Mouse (Mus musculus) neural tube, embryonic 14.5 days (tissue): Measurements from ENCODE around the gene Abcg4. TPM values are rescaled to one million over a fixed set of nuclear protein-coding genes. Genes with fewer than 3 reads are reported as not detected.
"Not testable (repeated sequence)": the region's sequence is repeated elsewhere in the genome, so short reads cannot be mapped to it uniquely, and the experiment has no call there.

ENCODE experiments used
- ATAC-seq: fragments of 200-750 bp; cut with Nextera tagmentation; 2 replicates; pipeline ENCODE4 v1.8.0; 2017; ENCODE audit warnings: low read depth, mild to moderate bottlenecking, moderate TSS enrichment, moderate library complexity
- H3K27ac ChIP-seq: fragments of 300-500 bp; sonication (generic); 2 replicates; pipeline ENCODE4 v1.5.1; 2014; ENCODE audit warnings: low read depth, mild to moderate bottlenecking, control low read depth, low read length, moderate library complexity, mixed read lengths
- H3K27me3 ChIP-seq: fragments of 300-500 bp; sonication (generic); 2 replicates; pipeline ENCODE4 v1.6.1; 2014; ENCODE audit warnings: low read length; ENCODE audit not compliant: control insufficient read depth, insufficient read depth
- H3K36me3 ChIP-seq: fragments of 300-500 bp; sonication (generic); 2 replicates; pipeline ENCODE4 v1.6.1; 2014; ENCODE audit warnings: low read length, mixed read lengths; ENCODE audit not compliant: control insufficient read depth, insufficient read depth
- H3K4me1 ChIP-seq: fragments of 300-500 bp; sonication (generic); 2 replicates; pipeline ENCODE4 v1.6.1; 2014; ENCODE audit warnings: low read length; ENCODE audit not compliant: control insufficient read depth, insufficient read depth
- H3K4me2 ChIP-seq: fragments of 300-500 bp; sonication (generic); 2 replicates; pipeline ENCODE4 v1.6.1; 2014; ENCODE audit warnings: mild to moderate bottlenecking, low read depth, low read length, control low read depth
- H3K4me3 ChIP-seq: fragments of 300-500 bp; sonication (generic); 2 replicates; pipeline ENCODE4 v1.5.1; 2014; ENCODE audit warnings: low read depth, low read length, control low read depth, mixed read lengths
- H3K9ac ChIP-seq: fragments of 300-500 bp; sonication (generic); replicated peaks from 2 replicates; pipeline ENCODE4 v1.6.1; 2014; ENCODE audit warnings: low read depth, mild to moderate bottlenecking, control low read depth, low read length, mixed read lengths
- H3K9me3 ChIP-seq: fragments of 300-500 bp; sonication (generic); 2 replicates; pipeline ENCODE4 v1.6.1; 2016; ENCODE audit warnings: low read length; ENCODE audit not compliant: control insufficient read depth
- WGBS: fragments of 180-500 bp; shearing (Covaris S2); extraction: QIAGEN DNeasy Blood & Tissue Kit; methylation state at CpG from one replicate; pipeline ENCODE4 v1.1.7; 2014; 5-methylcytosine and 5-hydroxymethylcytosine counted together
- polyA plus RNA-seq: library from polyadenylated mRNA; unstranded; fragments of >200 nt; fragmentation: Nextera tagmentation; extraction: Ambion mirVana; gene quantifications from 2 replicates; pipeline ENCODE4 v1.2.1, GENCODE M21; 2014

The Abcg4 gene
- polyA plus RNA-seq, 1 experiment from 2014 or later = 25.0 TPM

DNA sequence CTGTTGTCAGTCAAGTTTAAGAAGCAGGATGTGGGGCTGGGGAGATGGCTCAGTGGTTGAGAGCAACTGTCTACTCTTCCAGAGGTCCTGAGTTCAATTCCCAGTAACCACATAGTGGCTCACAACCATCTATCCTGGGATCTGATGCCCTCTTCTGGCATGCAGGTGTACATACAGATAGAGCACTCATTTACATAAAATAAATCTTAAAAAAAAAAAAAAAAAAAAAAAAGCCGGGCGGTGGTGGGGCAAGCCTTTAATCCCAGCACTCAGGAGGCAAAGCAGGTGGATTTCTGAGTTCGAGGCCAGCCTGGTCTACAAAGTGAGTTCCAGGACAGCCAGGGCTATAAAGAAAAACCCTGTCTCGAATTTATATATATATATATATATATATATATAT is 35.2 kb upstream of the Abcg4 start:
- ATAC-seq = not testable (repeated sequence)

DNA sequence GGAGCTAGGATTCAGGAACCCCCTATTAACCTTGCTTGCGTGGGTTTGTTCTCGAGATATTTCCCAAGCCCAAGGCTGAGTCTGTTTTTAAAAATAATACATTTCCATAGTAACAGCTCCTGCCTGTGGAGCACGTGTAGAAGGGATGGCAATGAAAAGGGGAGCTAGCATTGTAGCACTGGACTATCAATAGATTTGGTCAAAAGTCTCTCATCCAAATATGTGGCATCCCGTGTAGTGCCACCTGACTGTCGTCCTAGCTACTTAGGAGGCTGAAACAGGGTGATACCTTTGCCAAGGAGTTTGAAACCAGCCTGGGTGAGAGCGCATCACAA is 32.4 kb upstream of the Abcg4 start:
- Histone ChIP-seq H3K27me3 (no peaks in the 10 kb centered on the region), H3K4me3 (peak overlapping the region; percentile 76), H3K9ac (0 out of 2 replicates have a peak overlapping the region, but pooled peaks have one; percentile 32), H3K4me2 (peak overlapping the region; percentile 91), H3K9me3 (no peaks in the 10 kb centered on the region), H3K4me1 (peaks cover 25% of the 10 kb centered on the region), H3K27ac (peak overlapping the region; percentile 72; the same call in 1 of the 2 replicates), H3K36me3 (peaks cover 7% of the 10 kb centered on the region; the same call in 1 of the 2 replicates)
- 23% methylated on average over 6 of the region's 6 CpGs for WGBS
- peak; percentile 12 for ATAC-seq

More for the DNA sequence above, 35.2 kb upstream of the Abcg4 start:
- peaks cover 21% of the 10 kb centered on the region for H3K4me1 ChIP-seq
- not testable (repeated sequence) for H3K36me3 ChIP-seq, H3K27ac ChIP-seq, H3K9ac ChIP-seq, H3K4me3 ChIP-seq, H3K9me3 ChIP-seq, H3K4me2 ChIP-seq, H3K27me3 ChIP-seq
- 80% methylated on average over 4 of the region's 4 CpGs for WGBS

DNA sequence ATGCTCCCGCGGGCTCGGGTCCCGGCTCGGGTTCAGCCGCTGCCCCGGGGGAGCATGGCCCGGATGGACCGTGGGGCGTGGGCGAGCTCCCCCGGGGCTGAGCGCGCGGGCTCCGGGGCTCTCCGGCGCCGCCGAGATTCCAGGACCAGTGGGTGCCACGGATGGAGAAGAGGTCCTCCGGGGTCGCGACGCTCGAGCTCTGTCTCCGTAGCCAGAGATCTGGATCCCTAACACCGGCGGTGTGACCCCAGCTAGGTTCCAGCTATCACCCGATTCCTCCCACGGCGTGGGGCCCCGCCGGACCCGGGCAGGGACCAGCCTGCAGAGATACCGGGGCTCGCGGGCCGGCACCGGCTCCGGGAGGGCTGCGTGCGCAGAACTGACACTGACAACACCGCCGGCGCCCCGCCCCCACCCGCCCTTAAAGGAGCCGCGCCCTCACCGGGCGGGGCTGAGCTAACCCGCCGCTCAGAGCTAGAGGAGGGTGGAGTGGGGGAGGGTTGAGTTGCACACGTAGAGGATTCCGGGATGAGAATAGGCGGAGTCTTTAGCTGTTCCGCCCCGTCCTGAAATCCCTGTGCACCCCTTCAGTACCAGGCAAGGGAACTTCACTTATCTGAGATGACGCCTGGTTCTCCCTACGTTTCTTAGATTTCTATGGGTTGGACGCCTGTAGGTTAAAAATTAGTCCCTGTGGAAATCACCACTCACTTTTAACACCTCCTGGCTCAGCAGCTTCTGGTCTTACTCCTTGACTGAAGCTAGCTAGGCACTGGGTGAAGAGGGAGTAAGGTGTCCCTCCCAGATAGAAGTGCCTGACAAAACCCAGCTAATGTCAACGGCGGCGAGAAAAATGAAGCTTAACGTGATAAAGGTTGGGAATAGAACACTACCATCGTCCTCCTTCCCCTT is 31.7 kb upstream of the Abcg4 start, which contains the start of gene C2cd2l:
Gene C2cd2l, minus strand, starts transcription at position 399 of the 912 bp plus-strand sequence.
- H3K4me2 ChIP-seq = peak within 1 kb of the TSS; percentile 91
- H3K4me3 ChIP-seq = peak within 1 kb of the TSS; percentile 76
- H3K27me3 ChIP-seq = no peaks in the 10 kb centered on the region
- H3K36me3 ChIP-seq = peaks cover 12% of the 10 kb centered on the region
- H3K9me3 ChIP-seq = no peaks in the 10 kb centered on the region
- under 1% methylated on average over 67 of the region's 67 CpGs for WGBS
- peak within 1 kb of the TSS; percentile 74 for H3K27ac ChIP-seq
- H3K9ac ChIP-seq = peak within 1 kb of the TSS; percentile 95
- peak; percentile 98 for ATAC-seq
- peaks cover 23% of the 10 kb centered on the region for H3K4me1 ChIP-seq

DNA sequence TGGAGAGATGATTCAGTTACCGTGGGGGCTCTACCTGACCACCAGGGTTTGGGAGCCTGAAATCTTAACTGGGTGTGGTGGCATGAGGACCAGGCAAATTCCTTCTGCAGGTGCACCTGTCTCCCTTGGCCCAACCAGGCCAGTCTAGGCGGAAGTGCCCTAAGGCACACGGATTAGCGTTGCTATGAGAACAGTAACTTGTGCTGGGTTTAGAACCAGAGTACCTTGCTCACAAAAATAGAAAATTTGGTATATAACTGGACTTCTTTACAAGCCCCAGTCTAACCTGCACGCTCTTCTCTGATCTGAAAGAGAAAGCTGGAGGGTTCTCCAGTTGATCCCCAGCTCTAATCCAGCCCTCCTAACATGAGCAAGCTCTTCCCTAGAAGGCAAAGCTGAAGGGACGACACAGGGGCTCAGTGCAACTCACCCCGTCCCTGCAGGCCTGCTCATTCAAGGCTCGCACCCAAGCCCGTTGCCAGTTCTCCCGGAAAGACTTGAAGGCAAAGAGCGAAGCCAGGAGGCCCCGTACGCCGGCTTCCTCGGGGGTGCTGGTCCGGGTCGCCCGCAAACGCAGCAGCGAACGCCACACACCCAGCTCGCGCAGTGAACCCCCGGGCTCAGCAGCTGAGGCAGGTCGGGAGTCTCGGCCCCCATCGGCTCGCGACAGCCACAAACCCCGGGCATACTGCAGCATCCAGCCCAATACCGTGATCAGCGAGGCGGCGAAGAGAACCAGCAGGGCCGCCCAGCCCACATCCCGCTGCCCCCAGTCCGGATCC is 30.9 kb upstream of the Abcg4 start:
- Histone ChIP-seq H3K4me1 (peaks cover 23% of the 10 kb centered on the region), H3K4me3 (peak overlapping the region; percentile 76), H3K27ac (peak overlapping the region; percentile 74), H3K9me3 (no peaks in the 10 kb centered on the region), H3K27me3 (no peaks in the 10 kb centered on the region), H3K9ac (peak overlapping the region; percentile 95), H3K4me2 (peak overlapping the region; percentile 91), H3K36me3 (peaks cover 16% of the 10 kb centered on the region)
- 3% methylated on average over 37 of the region's 37 CpGs for WGBS
- ATAC-seq = peak; percentile 25

DNA sequence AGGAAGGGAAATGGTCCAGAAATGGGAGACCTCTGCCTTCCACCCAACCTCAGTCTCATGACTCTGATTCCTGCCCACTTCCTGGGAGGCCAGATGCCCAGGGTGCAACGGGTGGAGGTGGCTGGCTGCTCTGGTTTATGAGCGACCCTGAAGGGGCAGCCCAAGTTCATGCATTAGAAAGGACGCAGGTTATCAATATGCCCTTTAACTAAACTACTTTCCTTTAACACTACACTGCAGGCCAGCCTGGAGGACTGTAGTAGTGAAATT is 30.3 kb upstream of the Abcg4 start:
- H3K9ac ChIP-seq = peak overlapping the region; percentile 95
- ATAC-seq = no peak
- H3K4me1 ChIP-seq = peaks cover 23% of the 10 kb centered on the region
- H3K27me3 ChIP-seq = no peaks in the 10 kb centered on the region
- H3K27ac ChIP-seq = no peak overlapping the region
- H3K36me3 ChIP-seq = peaks cover 16% of the 10 kb centered on the region
- peak overlapping the region; percentile 91 for H3K4me2 ChIP-seq
- WGBS = 25% methylated on average over 3 of the region's 3 CpGs
- H3K4me3 ChIP-seq = peak overlapping the region; percentile 76
- H3K9me3 ChIP-seq = no peaks in the 10 kb centered on the region

DNA sequence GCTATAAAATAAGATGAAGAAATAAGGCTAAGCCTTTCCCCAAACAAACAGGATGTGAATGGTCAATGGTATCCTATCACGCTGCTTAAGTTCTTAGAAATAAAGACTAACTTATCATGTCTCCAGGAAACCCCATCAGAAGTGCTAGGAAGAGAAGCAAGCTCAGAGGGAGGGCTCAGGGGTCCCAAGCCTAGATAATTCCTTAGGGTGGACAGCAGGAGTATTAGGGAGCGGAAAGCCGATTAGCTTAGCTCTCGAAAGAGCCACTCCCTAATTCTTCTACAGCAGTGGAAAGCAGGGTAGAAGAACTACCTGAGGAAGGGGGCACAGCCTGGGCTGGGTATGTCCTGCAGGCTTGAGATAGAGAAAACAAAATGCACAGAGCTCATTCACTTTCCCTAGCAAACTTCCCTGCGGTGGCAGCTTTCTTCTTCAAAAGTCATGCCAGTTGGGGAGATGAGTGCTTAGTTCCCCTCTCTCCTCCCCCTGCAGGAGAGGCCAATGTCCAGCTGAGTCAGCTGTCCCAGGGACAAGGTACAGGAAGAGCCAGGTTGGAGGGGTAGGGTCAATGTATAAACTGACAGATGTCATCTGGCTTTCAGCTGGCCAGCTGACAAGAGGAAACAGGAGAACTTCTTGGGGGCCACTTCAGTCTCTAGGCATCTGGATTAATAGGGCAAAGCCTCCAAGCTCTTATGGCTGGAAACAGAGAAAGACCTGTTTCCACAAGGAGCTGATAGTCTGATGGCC is 29.8 kb upstream of the Abcg4 start:
- no peak for ATAC-seq

DNA sequence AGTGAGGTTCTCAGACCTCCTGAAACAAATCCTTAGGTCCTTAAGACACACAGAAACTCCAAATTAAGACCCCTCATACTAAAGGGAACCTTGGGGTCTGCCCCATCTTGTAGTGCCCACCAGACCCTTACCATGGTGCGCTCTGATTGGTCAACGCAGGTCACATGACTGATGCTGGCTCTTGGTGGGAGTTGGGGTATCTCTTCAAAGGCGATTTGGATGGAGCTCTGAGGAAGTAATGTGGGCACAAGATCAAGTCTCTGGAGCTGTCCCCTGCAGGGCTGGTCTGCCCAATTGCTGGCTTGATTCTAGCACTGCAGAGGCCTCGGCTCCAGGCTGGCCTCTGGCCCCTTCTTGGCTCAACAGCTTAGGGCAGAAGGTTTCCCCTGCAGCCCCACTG is 29.0 kb upstream of the Abcg4 start:
- no peaks in the 10 kb centered on the region for H3K9me3 ChIP-seq
- H3K27ac ChIP-seq = no peak overlapping the region
- 68% methylated on average over 4 of the region's 4 CpGs for WGBS
- H3K4me2 ChIP-seq = no peak overlapping the region
- no peak overlapping the region for H3K4me3 ChIP-seq
- H3K9ac ChIP-seq = no peak overlapping the region
- peaks cover 23% of the 10 kb centered on the region for H3K4me1 ChIP-seq
- no peaks in the 10 kb centered on the region for H3K27me3 ChIP-seq
- no peak for ATAC-seq
- peaks cover 23% of the 10 kb centered on the region for H3K36me3 ChIP-seq

More for the DNA sequence above, 29.8 kb upstream of the Abcg4 start:
- peak overlapping the region; percentile 91 for H3K4me2 ChIP-seq
- WGBS = 72% methylated on average over 5 of the region's 5 CpGs
- H3K27me3 ChIP-seq = no peaks in the 10 kb centered on the region
- no peak overlapping the region; the same call in 1 of the 2 replicates for H3K4me3 ChIP-seq
- 0 out of 2 replicates have a peak overlapping the region, but pooled peaks have one; percentile 8 for H3K9ac ChIP-seq
- H3K4me1 ChIP-seq = peaks cover 23% of the 10 kb centered on the region
- no peaks in the 10 kb centered on the region for H3K9me3 ChIP-seq
- H3K36me3 ChIP-seq = peaks cover 17% of the 10 kb centered on the region
- H3K27ac ChIP-seq = no peak overlapping the region

DNA sequence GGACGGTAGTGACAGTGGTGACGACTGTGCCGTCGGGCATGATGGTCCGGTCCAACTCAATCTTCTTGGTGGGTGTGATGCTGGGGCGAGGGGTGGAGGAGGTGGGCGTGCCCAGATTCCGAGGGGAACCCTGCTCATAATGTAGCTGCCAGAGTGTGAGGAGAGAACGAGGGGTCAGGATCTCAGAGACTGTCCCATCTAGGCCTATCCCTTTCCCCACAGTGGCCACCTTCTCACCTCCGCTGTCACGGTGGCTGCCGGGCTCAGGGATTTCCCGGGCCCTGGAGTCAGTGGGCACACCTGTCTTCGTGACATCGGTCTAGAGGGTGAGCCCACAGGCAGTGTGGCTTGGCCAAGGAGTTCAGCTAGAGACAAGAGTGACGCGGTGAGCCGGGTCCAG is 26.5 kb upstream of the Abcg4 start:
- H3K27ac ChIP-seq = no peak overlapping the region
- peaks cover 20% of the 10 kb centered on the region for H3K4me1 ChIP-seq
- WGBS = 96% methylated on average over 18 of the region's 18 CpGs
- H3K9me3 ChIP-seq = no peaks in the 10 kb centered on the region
- no peak overlapping the region for H3K4me2 ChIP-seq
- ATAC-seq = no peak
- no peaks in the 10 kb centered on the region for H3K27me3 ChIP-seq
- H3K9ac ChIP-seq = no peak overlapping the region
- H3K36me3 ChIP-seq = peaks cover 28% of the 10 kb centered on the region
- H3K4me3 ChIP-seq = no peak overlapping the region
